Mouse (Mus musculus) hindbrain, embryonic 14.5 days (tissue): ENCODE results near the gene Shank1. TPM values are rescaled to one million over a fixed set of nuclear protein-coding genes. Genes with fewer than 3 reads are reported as not detected.
A peak's percentile ranks its signal among the peaks of the same experiment; 100 is the strongest.

Experiments
- ATAC-seq: fragments of 200-750 bp; cut with Nextera tagmentation; 2 replicates; pipeline ENCODE4 v1.8.0; 2017; ENCODE audit warnings: moderate number of reproducible peaks, mild to moderate bottlenecking, moderate TSS enrichment, moderate library complexity; ENCODE audit not compliant: low FRiP score
- DNase-seq: peaks from one replicate; pipeline ENCODE4 v3.0.0-alpha.2; 2015; ENCODE audit warnings: low spot score
- H3K27ac ChIP-seq: fragments of 300-500 bp; sonication (generic); 2 replicates; pipeline ENCODE4 v1.5.1; 2014; ENCODE audit warnings: mild to moderate bottlenecking, moderate library complexity
- H3K27me3 ChIP-seq: fragments of 300-500 bp; sonication (generic); 2 replicates; pipeline ENCODE4 v1.6.1; 2014; ENCODE audit warnings: mild to moderate bottlenecking, low read length, mixed read lengths; ENCODE audit not compliant: control insufficient read depth, insufficient read depth
- H3K36me3 ChIP-seq: fragments of 300-500 bp; sonication (generic); replicated peaks from 2 replicates; pipeline ENCODE4 v1.6.1; 2014; ENCODE audit not compliant: control insufficient read depth, insufficient read depth
- H3K4me1 ChIP-seq: fragments of 300-500 bp; sonication (generic); replicated peaks from 2 replicates; pipeline ENCODE4 v1.6.1; 2014; ENCODE audit warnings: antibody characterized with exemption, low read length, mixed read lengths; ENCODE audit not compliant: control insufficient read depth, insufficient read depth
- H3K4me2 ChIP-seq: fragments of 300-500 bp; sonication (generic); replicated peaks from 2 replicates; pipeline ENCODE4 v1.6.1; 2014; ENCODE audit warnings: mild to moderate bottlenecking, moderate library complexity
- H3K4me3 ChIP-seq: fragments of 300-500 bp; sonication (generic); replicated peaks from 2 replicates; pipeline ENCODE4 v1.5.1; 2014; ENCODE audit warnings: mild to moderate bottlenecking, low read length
- H3K9ac ChIP-seq: fragments of 300-500 bp; sonication (generic); 2 replicates; pipeline ENCODE4 v1.6.1; 2014
- H3K9me3 ChIP-seq: fragments of 300-500 bp; sonication (generic); 2 replicates; pipeline ENCODE4 v1.6.1; 2016; ENCODE audit warnings: low read length; ENCODE audit not compliant: control insufficient read depth
- WGBS: fragments of 180-500 bp; shearing (Covaris S2); extraction: QIAGEN DNeasy Blood & Tissue Kit; methylation state at CpG from one replicate; pipeline ENCODE4 v1.1.7; 2014; 5-methylcytosine and 5-hydroxymethylcytosine counted together
- polyA plus RNA-seq: library from polyadenylated mRNA; unstranded; fragments of >200 nt; fragmentation: Nextera tagmentation; extraction: Ambion mirVana; gene quantifications from 2 replicates; pipeline ENCODE4 v1.2.1, GENCODE M21; 2014

Shank1 gene
- polyA plus RNA-seq, 1 experiment from 2014 or later, result 46.8 TPM

DNA sequence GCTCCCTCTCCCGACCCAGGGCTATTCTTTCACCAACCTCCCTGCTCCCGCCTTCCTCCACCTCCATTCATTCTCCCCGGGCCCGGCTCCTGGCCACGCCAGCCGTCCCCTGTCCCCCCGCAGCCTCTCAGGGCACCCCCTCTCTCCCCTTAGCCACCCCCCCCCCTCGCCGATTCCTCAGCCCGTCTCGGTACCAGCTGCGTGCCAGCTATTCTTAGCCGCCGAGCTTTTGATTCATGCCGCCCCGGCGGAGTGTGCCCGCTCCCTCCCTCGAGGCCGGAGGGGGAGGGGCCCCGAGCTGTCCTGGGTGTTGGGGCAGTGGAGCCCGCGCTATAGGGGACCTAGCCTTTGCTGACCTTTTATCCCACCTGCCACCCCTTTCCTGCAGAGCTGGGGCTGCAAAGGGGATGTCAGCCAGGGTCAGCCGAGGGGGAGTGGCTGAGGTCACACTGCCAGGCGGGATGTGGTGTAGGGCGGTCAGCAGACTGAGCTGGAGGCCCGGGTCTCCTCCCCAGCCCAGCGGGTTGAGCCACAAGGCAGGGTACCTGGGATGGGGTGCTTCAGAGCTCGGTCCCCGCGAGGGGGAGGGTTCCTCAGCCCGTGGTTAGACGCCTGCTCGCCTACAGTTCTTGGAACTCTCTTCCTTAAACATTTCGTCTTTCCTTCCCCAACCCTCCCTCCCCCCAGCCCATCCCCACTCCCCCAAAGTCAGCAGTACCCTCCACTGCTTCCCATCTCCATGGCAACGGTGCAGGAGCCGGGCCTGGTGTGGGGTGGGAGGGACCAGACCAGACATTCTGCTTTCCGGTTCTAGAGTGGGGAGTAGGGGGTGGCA lies 1.0 kb downstream of the Shank1 start:
- ATAC-seq, result peak; percentile 38
- under 1% methylated on average over 36 of the region's 38 CpGs for WGBS

DNA sequence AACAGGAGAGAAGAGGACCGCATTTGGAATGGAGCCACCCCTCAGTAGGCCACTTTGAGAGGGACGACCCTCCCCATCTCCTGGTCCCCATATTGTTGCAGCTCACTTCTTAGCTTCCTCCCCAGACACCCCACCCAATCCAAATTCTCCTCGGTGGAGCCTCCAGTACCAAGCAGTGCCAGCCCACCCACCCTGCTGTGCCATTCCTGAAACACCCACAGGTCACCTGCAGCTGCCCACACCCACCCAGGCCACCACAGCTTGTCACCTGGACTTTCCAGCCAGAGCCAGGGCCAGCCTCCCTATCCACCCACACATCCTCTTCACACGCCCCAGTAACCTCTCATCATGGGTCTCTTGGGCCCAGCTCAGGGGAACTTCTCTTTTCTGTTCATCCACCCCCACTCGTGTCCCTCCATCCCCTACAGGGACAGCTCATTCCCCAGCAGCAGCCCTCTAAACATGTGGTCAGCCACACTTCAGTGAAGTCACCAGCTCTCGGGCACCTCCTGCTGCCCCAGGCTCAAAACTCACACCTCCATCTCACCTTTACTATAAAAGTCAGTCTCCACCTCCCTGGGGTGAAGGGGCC lies 1.8 kb downstream of the Shank1 start:
- DNase-seq, result no peak
- WGBS, result 17% methylated on average over 6 of the region's 6 CpGs
- peak overlapping the region; percentile 90 for H3K4me2 ChIP-seq
- H3K9me3 ChIP-seq, result no peaks in the 10 kb centered on the region
- no peak overlapping the region for H3K27ac ChIP-seq
- no peaks in the 10 kb centered on the region for H3K27me3 ChIP-seq
- peaks cover 44% of the 10 kb centered on the region for H3K36me3 ChIP-seq
- H3K4me3 ChIP-seq, result peak overlapping the region; percentile 64
- peak; percentile 4 for ATAC-seq
- H3K9ac ChIP-seq, result peak overlapping the region; percentile 88
- peaks cover 11% of the 10 kb centered on the region; the same call in 1 of the 2 replicates for H3K4me1 ChIP-seq

More for the DNA sequence above, 1.0 kb downstream of the Shank1 start:
- Histone ChIP-seq H3K4me1 (peaks cover 11% of the 10 kb centered on the region; the same call in 1 of the 2 replicates), H3K4me3 (peak overlapping the region; percentile 64), H3K9me3 (no peaks in the 10 kb centered on the region), H3K9ac (peak overlapping the region; percentile 88), H3K27me3 (no peaks in the 10 kb centered on the region), H3K4me2 (peak overlapping the region; percentile 90), H3K27ac (peak overlapping the region; percentile 77), H3K36me3 (peaks cover 37% of the 10 kb centered on the region)
- DNase-seq, result no peak

DNA sequence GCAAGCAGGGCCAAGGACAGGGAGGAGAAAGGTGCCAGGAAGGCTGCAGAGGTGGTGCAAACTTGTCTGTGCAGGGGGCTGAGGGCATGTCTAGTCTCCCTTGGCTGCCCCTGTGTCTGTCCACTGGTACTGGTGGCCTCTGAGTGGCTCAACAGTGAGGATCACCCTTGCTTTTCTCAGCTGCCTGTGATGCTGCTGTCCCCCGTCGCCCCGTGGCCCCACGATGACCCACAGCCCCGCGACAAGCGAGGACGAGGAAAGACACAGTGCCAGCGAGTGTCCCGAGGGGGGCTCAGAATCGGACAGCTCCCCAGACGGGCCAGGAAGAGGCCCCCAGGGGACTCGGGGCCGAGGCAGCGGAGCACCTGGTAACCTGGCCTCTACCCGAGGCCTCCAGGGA lies 2.4 kb downstream of the Shank1 start:
- no peak overlapping the region; the same call in 1 of the 2 replicates for H3K4me2 ChIP-seq
- DNase-seq, result no peak
- no peak overlapping the region; the same call in 1 of the 2 replicates for H3K4me3 ChIP-seq
- H3K27ac ChIP-seq, result no peak overlapping the region
- no peaks in the 10 kb centered on the region for H3K27me3 ChIP-seq
- peaks cover 50% of the 10 kb centered on the region for H3K36me3 ChIP-seq
- no peaks in the 10 kb centered on the region for H3K9me3 ChIP-seq
- WGBS, result 72% methylated on average over 16 of the region's 16 CpGs
- peaks cover 11% of the 10 kb centered on the region; the same call in 1 of the 2 replicates for H3K4me1 ChIP-seq
- no peak overlapping the region for H3K9ac ChIP-seq
- ATAC-seq, result no peak

DNA sequence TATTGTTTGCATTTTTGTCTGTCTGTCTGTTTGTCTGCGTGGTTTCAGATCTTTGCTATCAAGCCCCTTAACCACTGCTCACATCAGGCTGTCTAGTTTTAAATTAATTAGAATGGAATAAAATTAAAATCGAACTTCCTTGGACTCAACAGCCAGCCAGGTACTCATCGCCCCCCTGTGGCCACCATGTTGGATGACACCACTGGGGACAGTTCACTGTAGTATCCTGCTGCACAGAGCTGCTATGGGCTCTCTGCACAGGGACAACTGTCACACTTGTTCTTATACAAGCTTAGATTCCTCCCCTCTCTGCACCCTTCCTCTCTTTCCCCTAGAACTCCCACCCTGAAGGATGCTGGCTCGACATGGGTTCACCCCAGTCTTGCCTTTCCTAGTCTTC lies 7.9 kb downstream of the Shank1 start:
- H3K4me1 ChIP-seq, result no peaks in the 10 kb centered on the region
- no peak overlapping the region for H3K4me2 ChIP-seq
- H3K27me3 ChIP-seq, result no peaks in the 10 kb centered on the region
- ATAC-seq (no peak), DNase-seq (no peak)
- no peak overlapping the region for H3K4me3 ChIP-seq
- no peak overlapping the region for H3K9ac ChIP-seq
- no peaks in the 10 kb centered on the region for H3K9me3 ChIP-seq
- H3K36me3 ChIP-seq, result peaks cover 94% of the 10 kb centered on the region
- WGBS, result 27% methylated on average over 4 of the region's 4 CpGs
- no peak overlapping the region for H3K27ac ChIP-seq

DNA sequence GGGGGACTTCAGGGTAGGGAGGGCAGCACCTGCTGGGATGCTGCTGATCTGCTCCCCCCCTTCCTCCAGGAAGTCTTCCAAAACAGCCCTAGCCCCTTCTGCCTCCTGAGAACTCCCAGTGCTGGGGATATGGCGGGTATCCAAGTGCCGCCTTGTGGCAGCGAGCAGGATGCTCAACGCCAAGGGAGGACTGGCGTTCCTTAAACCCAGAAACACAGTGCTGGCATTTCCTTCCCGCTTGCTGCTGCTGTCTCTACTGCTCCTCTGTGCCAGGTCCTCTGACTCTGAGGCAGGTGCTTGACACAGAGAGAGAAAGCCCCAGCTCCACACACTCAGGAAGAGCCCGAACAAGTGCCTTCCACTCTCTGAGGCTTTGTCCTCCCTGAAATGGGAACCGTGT lies 10.8 kb downstream of the Shank1 start:
- Histone ChIP-seq H3K9me3 (no peaks in the 10 kb centered on the region), H3K27me3 (no peaks in the 10 kb centered on the region), H3K36me3 (peaks cover 84% of the 10 kb centered on the region), H3K27ac (no peak overlapping the region), H3K4me1 (no peaks in the 10 kb centered on the region), H3K4me3 (no peak overlapping the region), H3K4me2 (no peak overlapping the region), H3K9ac (0 out of 2 replicates have a peak overlapping the region, but pooled peaks have one; percentile 9)
- no peak for DNase-seq
- WGBS, result 46% methylated on average over 8 of the region's 8 CpGs
- no peak for ATAC-seq

DNA sequence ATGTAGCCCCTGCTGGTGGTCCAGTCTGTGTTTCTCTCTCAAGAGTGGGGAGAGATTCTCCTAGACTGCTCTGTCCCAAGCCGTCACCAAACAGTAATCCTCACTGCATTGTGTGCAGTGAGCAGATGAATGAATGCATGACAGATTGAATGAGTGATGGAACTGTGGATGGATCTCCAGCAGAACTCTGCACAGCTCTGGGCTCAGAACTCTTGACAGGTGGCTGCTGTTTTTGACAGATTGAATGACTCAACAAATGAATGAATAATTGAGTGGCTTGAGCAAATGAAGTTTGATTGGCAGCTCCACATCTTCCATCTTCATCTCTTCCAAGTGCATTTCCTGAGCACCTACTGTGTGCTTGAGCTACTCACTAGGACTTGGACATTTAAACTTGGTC lies 12.2 kb downstream of the Shank1 start:
- DNase-seq, result no peak
- H3K9me3 ChIP-seq, result no peaks in the 10 kb centered on the region
- no peak overlapping the region for H3K9ac ChIP-seq
- H3K36me3 ChIP-seq, result peaks cover 84% of the 10 kb centered on the region
- H3K27me3 ChIP-seq, result no peaks in the 10 kb centered on the region
- H3K4me1 ChIP-seq, result no peaks in the 10 kb centered on the region
- no peak for ATAC-seq
- H3K4me2 ChIP-seq, result no peak overlapping the region
- 88% methylated on average over 1 of the region's 1 CpGs for WGBS
- no peak overlapping the region for H3K27ac ChIP-seq
- H3K4me3 ChIP-seq, result no peak overlapping the region

DNA sequence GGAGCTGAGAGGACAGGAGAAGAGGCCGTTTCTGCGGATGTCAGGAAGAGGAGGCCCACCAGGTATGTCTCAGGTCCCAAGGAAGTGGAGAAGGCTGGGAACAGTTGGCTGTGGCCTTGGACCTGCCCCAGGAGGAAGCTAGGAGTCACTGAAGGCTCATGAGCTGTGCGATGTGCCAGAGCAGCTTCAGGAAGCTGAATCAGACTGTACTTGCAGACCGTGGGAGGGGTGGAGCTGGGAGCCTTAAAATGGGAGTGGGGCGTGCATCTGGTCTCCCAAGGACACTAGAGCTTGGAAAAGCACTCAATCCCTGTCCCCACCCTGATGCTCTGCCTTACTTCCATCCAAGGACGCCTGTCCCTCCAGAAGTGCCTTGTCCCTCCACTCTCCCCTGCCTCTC lies 16.6 kb downstream of the Shank1 start:
- Histone ChIP-seq H3K27me3 (no peaks in the 10 kb centered on the region), H3K9ac (no peak overlapping the region), H3K27ac (no peak overlapping the region), H3K4me1 (no peaks in the 10 kb centered on the region), H3K4me2 (no peak overlapping the region), H3K9me3 (no peaks in the 10 kb centered on the region), H3K36me3 (peaks cover 74% of the 10 kb centered on the region), H3K4me3 (no peak overlapping the region)
- DNase-seq, result no peak
- no peak for ATAC-seq
- 68% methylated on average over 6 of the region's 6 CpGs for WGBS

DNA sequence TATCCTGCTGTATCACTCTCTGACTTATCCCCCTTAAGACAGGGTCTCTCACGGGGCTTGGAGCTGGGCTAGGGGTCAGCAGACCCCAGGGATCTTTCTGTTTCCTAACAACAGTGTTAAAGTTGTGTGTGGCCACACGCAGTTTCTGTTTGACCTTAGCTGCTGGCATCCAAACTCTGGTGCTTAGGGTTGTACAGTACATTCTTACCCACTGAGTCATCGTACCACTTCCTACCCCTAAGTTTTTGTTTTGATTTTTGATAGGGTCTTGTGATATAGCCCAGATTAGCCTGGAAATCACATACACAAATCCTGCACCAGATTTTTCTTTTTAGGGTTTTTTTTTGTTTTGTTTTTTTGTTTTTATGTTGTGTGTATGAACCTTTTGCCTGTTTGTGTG lies 22.3 kb downstream of the Shank1 start:
- Histone ChIP-seq H3K9ac (no peak overlapping the region), H3K36me3 (peaks cover 54% of the 10 kb centered on the region), H3K9me3 (no peaks in the 10 kb centered on the region), H3K27me3 (peaks cover 8% of the 10 kb centered on the region; the same call in 1 of the 2 replicates), H3K4me3 (no peak overlapping the region), H3K27ac (no peak overlapping the region), H3K4me1 (peaks cover 7% of the 10 kb centered on the region; the same call in 1 of the 2 replicates), H3K4me2 (no peak overlapping the region)
- DNase-seq, result no peak
- 70% methylated on average over 3 of the region's 3 CpGs for WGBS
- no peak for ATAC-seq

DNA sequence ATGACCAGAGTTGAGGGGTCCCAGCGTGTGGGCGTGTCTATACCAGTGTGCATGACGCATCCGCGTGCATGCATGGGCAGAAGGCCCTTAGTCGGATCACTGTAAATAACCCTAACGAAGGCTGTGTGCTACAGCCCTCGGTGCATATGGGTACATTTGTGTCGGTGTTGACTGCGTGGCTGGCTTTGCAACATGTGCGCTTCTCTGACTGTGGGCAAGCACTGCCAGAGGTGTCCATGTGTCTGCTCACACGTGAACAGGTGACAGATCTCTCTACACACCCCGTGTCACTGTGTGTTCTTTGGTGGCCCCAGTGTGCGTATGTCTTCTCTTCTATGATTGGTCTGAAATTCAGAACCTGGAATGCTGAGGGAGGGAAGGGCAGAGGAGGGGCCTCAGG lies 24.1 kb downstream of the Shank1 start:
- no peaks in the 10 kb centered on the region for H3K9me3 ChIP-seq
- H3K36me3 ChIP-seq, result peaks cover 42% of the 10 kb centered on the region
- ATAC-seq (no peak), DNase-seq (no peak)
- no peak overlapping the region for H3K4me2 ChIP-seq
- peaks cover 14% of the 10 kb centered on the region; the same call in 1 of the 2 replicates for H3K4me1 ChIP-seq
- WGBS, result 76% methylated on average over 14 of the region's 14 CpGs
- H3K27me3 ChIP-seq, result peaks cover 10% of the 10 kb centered on the region; the same call in 1 of the 2 replicates
- H3K9ac ChIP-seq, result no peak overlapping the region
- no peak overlapping the region for H3K4me3 ChIP-seq
- no peak overlapping the region for H3K27ac ChIP-seq
